Mouse (Mus musculus) G1E (cell line): ENCODE results near the gene Capns1.

Experiments
- CTCF ChIP-seq: IDR thresholded peaks from 2 replicates; pipeline ENCODE4 v1.5.1; 2012; ENCODE audit warnings: low read depth, low read length, inconsistent platforms, mixed read lengths
- GATA1 ChIP-seq: IDR thresholded peaks from 2 replicates; pipeline ENCODE4 v1.6.1; 2012; ENCODE audit warnings: borderline replicate concordance, low read length, inconsistent platforms, mixed read lengths
- GATA2 ChIP-seq: IDR thresholded peaks from 2 replicates; pipeline ENCODE4 v1.6.1; 2012; ENCODE audit warnings: low read depth, low read length, inconsistent platforms, borderline replicate concordance
- POLR2AphosphoS5 ChIP-seq: IDR thresholded peaks from 2 replicates; pipeline ENCODE4 v1.6.1; 2012; ENCODE audit warnings: low read depth, low read length, inconsistent platforms; ENCODE audit not compliant: insufficient replicate concordance
- TAL1 ChIP-seq: conservative IDR thresholded peaks from 2 replicates; pipeline ENCODE4 v1.6.1; 2012; ENCODE audit warnings: low read depth, low read length, inconsistent platforms, mixed read lengths

- TF ChIP-seq CTCF (no peak), POLR2AphosphoS5 (no peak), TAL1 (no peak), GATA1 (no peak), GATA2 (no peak)
Observed at GRCm38 (mm10) chr7:30224206-30224605, 25.6 kb upstream of the Capns1 start.
